Mouse (Mus musculus) intestine, postnatal 0 days (tissue): Measurements from ENCODE around the gene Pdzd2. TPM values are rescaled to one million over a fixed set of nuclear protein-coding genes. Genes with fewer than 3 reads are reported as not detected.

Experiments used
- ATAC-seq: fragments of 200-750 bp; cut with Nextera tagmentation; 2 replicates; pipeline ENCODE4 v1.8.0; 2017; ENCODE audit warnings: mild to moderate bottlenecking, moderate TSS enrichment, moderate library complexity
- H3K27ac ChIP-seq: fragments of 300-500 bp; sonication (generic); 2 replicates; pipeline ENCODE4 v1.5.1; 2014; ENCODE audit warnings: mild to moderate bottlenecking, low read depth, low read length, moderate library complexity
- H3K27me3 ChIP-seq: fragments of 300-500 bp; sonication (generic); replicated peaks from 2 replicates; pipeline ENCODE4 v1.6.1; 2014; ENCODE audit warnings: low read length, mixed read lengths; ENCODE audit not compliant: control insufficient read depth, insufficient read depth
- H3K36me3 ChIP-seq: fragments of 300-500 bp; sonication (generic); 2 replicates; pipeline ENCODE4 v1.6.1; 2014; ENCODE audit warnings: mild to moderate bottlenecking, moderate library complexity; ENCODE audit not compliant: control insufficient read depth, insufficient read depth
- H3K4me1 ChIP-seq: fragments of 300-500 bp; sonication (generic); replicated peaks from 2 replicates; pipeline ENCODE4 v1.6.1; 2014; ENCODE audit warnings: antibody characterized with exemption, low read length, mixed read lengths; ENCODE audit not compliant: control insufficient read depth, insufficient read depth
- H3K4me2 ChIP-seq: fragments of 300-500 bp; sonication (generic); replicated peaks from 2 replicates; pipeline ENCODE4 v1.6.1; 2014; ENCODE audit warnings: low read depth, mild to moderate bottlenecking, moderate library complexity
- H3K4me3 ChIP-seq: fragments of 300-500 bp; sonication (generic); 2 replicates; pipeline ENCODE4 v1.5.1; 2014; ENCODE audit warnings: low read depth, low read length
- H3K9ac ChIP-seq: fragments of 300-500 bp; sonication (generic); 2 replicates; pipeline ENCODE4 v1.6.1; 2014; ENCODE audit warnings: mild to moderate bottlenecking, low read depth, low read length
- H3K9me3 ChIP-seq: fragments of 300-500 bp; sonication (generic); 2 replicates; pipeline ENCODE4 v1.6.1; 2016; ENCODE audit warnings: mixed run types; ENCODE audit not compliant: control insufficient read depth
- CTCF ChIP-seq: sonication (generic); IDR thresholded peaks from 2 replicates; pipeline ENCODE4 v1.5.1; 2016; ENCODE audit warnings: low read depth, mild to moderate bottlenecking, control low read depth, antibody characterized with exemption, moderate library complexity
- WGBS: fragments of 180-500 bp; shearing (Covaris S2); extraction: QIAGEN DNeasy Blood & Tissue Kit; methylation state at CpG from one replicate; pipeline ENCODE4 v1.1.7; 2014; 5-methylcytosine and 5-hydroxymethylcytosine counted together
- polyA plus RNA-seq: library from polyadenylated mRNA; unstranded; fragments of >200 nt; fragmentation: Nextera tagmentation; extraction: Ambion mirVana; gene quantifications from 2 replicates; pipeline ENCODE4 v1.2.1, GENCODE M21; 2015

Gene Pdzd2
- polyA plus RNA-seq, 1 experiment from 2014 or later: 10.1 TPM

DNA sequence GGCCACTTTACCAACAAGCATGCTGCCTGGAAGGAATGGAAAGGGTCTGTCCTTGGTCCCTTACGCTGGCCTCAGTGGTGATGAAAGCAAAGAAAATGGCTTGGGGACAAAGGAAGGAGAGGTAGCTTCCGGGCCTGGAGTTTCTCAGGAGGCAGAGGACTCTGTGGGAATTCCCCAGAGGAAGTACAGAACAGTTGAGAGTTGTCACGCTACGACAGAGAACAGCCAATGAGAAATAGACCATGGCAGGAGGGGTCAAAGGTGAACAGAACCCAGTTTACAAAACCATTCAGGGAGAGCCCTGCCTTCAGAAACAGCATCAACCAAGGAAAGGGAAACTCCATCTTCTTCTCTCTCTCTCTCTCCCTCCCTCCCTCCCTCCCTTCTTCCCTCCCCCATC, 309.1 kb downstream of the Pdzd2 start:
- no peaks in the 10 kb centered on the region for H3K36me3 ChIP-seq
- H3K9me3 ChIP-seq: no peaks in the 10 kb centered on the region
- H3K9ac ChIP-seq: no peak overlapping the region
- no peak overlapping the region for H3K27ac ChIP-seq
- 47% methylated on average over 4 of the region's 4 CpGs for WGBS
- no peak overlapping the region for H3K4me2 ChIP-seq
- H3K4me3 ChIP-seq: no peak overlapping the region
- no peak for TF ChIP-seq CTCF
- no peaks in the 10 kb centered on the region for H3K4me1 ChIP-seq
- ATAC-seq: peak; percentile 20; the same call in 1 of the 2 replicates
- H3K27me3 ChIP-seq: no peaks in the 10 kb centered on the region

GRCm38 (mm10) chr15:12429572-12430431, 309.9 kb downstream of the Pdzd2 start:
- WGBS: 52% methylated on average over 7 of the region's 7 CpGs
- Histone ChIP-seq H3K4me3 (no peak overlapping the region), H3K27me3 (no peaks in the 10 kb centered on the region), H3K4me2 (no peak overlapping the region), H3K9ac (no peak overlapping the region), H3K27ac (no peak overlapping the region), H3K9me3 (no peaks in the 10 kb centered on the region), H3K4me1 (no peaks in the 10 kb centered on the region), H3K36me3 (no peaks in the 10 kb centered on the region)
- ATAC-seq: peak; percentile 22; the same call in 1 of the 2 replicates
- TF ChIP-seq CTCF: no peak

GRCm38 (mm10) chr15:12427818-12428217, 311.9 kb downstream of the Pdzd2 start:
- no peak for ATAC-seq
- Histone ChIP-seq H3K9me3 (no peaks in the 10 kb centered on the region), H3K4me3 (no peak overlapping the region), H3K4me2 (no peak overlapping the region), H3K4me1 (no peaks in the 10 kb centered on the region), H3K27me3 (no peaks in the 10 kb centered on the region), H3K9ac (no peak overlapping the region), H3K36me3 (no peaks in the 10 kb centered on the region), H3K27ac (no peak overlapping the region)
- TF ChIP-seq CTCF: no peak
- WGBS: 75% methylated on average over 6 of the region's 6 CpGs

DNA sequence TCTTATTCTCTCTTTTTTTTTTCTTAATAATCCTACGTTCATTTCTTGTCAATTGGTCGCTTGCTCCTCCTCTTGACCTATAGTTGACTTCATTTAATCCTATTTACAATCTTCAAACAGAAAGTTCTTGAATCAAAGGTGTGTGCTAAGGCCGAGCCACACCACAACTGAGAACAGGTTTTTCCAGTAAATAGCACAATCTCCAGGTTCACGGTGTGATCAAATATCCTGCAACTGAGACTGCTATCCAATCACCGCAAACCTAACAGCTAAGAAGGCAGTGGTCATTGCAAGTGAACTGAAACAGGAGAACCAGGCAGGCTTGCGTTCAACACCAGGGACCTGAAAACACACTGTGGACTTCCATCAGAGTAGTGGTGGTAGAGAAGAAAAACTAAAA, 313.4 kb downstream of the Pdzd2 start:
- WGBS: 48% methylated on average over 6 of the region's 6 CpGs
- H3K9me3 ChIP-seq: no peaks in the 10 kb centered on the region

DNA sequence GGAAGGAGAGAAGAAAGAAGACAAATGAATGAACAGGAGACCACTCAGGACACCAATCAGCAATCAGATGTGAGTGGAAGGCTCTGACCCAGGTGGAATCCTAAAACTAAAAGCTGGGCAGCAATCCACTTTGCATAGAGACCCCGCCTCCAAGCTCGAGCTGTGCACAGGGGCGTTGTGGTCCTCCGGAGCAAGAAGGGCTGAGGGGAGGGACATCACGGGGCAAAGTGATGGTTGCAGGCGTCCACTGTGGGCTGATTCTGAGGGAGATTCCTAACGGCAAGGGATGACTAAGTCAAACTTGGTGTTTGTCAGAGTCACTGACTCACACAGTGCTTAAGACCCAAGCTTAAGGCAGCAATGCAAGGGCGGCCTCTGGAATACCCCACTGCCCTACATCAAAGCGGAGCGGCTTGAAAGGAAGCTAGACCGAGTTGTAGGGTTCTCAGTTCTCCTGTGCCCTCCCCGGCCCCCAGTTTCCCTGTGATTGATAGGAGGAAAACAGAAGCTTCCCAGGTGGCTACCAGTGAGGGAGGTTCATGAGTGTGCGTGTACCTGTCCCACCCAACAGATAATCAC, 314.6 kb downstream of the Pdzd2 start:
- TF ChIP-seq CTCF: no peak
- no peak for ATAC-seq
- whole genome bisulfite sequencing: 63% methylated on average over 13 of the region's 13 CpGs

More for the DNA sequence above, 313.4 kb downstream of the Pdzd2 start:
- Histone ChIP-seq H3K4me3 (no peak overlapping the region), H3K4me2 (no peak overlapping the region), H3K36me3 (no peaks in the 10 kb centered on the region), H3K27ac (no peak overlapping the region), H3K27me3 (no peaks in the 10 kb centered on the region), H3K9ac (no peak overlapping the region), H3K4me1 (no peaks in the 10 kb centered on the region)
- ATAC-seq: peak; percentile 44; the same call in 1 of the 2 replicates
- TF ChIP-seq CTCF: no peak

DNA sequence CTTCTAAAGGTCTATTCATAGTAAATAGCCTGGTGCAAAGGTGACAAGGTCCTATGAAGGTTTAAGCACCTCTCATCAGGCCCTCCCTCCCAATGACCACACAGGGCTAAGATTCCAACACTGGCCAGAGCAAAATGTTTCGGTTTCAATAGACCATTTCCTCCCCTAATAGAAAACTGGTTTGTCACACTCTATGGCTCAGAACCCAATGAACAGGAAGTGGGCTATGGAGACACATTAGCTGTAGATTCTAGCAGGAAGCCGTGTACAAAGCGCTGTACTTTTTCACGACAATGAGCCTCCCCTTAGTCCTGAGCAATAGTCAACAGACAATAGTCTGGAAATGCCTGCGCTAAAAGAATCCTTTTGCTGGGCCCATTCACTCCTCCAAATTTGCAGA, 315.5 kb downstream of the Pdzd2 start:
- no peaks in the 10 kb centered on the region for H3K27me3 ChIP-seq
- no peaks in the 10 kb centered on the region for H3K36me3 ChIP-seq
- H3K9ac ChIP-seq: no peak overlapping the region
- ATAC-seq: no peak
- no peaks in the 10 kb centered on the region for H3K9me3 ChIP-seq
- no peak for TF ChIP-seq CTCF
- H3K27ac ChIP-seq: no peak overlapping the region
- WGBS: 76% methylated on average over 5 of the region's 5 CpGs
- H3K4me2 ChIP-seq: no peak overlapping the region
- H3K4me3 ChIP-seq: no peak overlapping the region
- no peaks in the 10 kb centered on the region for H3K4me1 ChIP-seq

More for the DNA sequence above, 314.6 kb downstream of the Pdzd2 start:
- H3K4me3 ChIP-seq: no peak overlapping the region
- no peak overlapping the region for H3K4me2 ChIP-seq
- H3K27me3 ChIP-seq: no peaks in the 10 kb centered on the region
- H3K9me3 ChIP-seq: no peaks in the 10 kb centered on the region
- no peaks in the 10 kb centered on the region for H3K4me1 ChIP-seq
- H3K36me3 ChIP-seq: no peaks in the 10 kb centered on the region
- no peak overlapping the region for H3K9ac ChIP-seq
- H3K27ac ChIP-seq: no peak overlapping the region
